Mouse (Mus musculus): ENCODE results near the gene Rpp21. TPM values are rescaled to one million over a fixed set of nuclear protein-coding genes. Genes with fewer than 3 reads are reported as not detected.

Gene Rpp21
- total and polyA plus RNA-seq, 3 experiments: 63.9 to 86.9 (median 67.4) TPM

- no peaks in the 10 kb centered on the region for H3K4me1 ChIP-seq (ENCODE audit: insufficient read depth, low read depth, low read length)
- no peak for TF ChIP-seq CTCF (IDR thresholded peaks at IDR 0.05; ENCODE audit: low read depth, low read length)
- no peak for TF ChIP-seq GATA2 (IDR thresholded peaks at IDR 0.05; ENCODE audit: borderline replicate concordance, low read depth, low read length)
- TF ChIP-seq GATA1 (IDR thresholded peaks at IDR 0.05; ENCODE audit: borderline replicate concordance, low read length): no peak
- no peak for TF ChIP-seq TAL1 (conservative IDR thresholded peaks at IDR 0.05; ENCODE audit: low read depth, low read length)
- no peak for TF ChIP-seq POLR2AphosphoS5 (IDR thresholded peaks at IDR 0.05; ENCODE audit: insufficient replicate concordance, low read depth, low read length)
- DNase-seq (ENCODE audit: low spot score) (no peak), ATAC-seq (ENCODE audit: extremely low read depth, insufficient number of reproducible peaks, low FRiP score, poor library complexity, severe bottlenecking) (no peak)
- H3K4me3 ChIP-seq (ENCODE audit: low read depth, low read length): no peak overlapping the region
- no peaks in the 10 kb centered on the region for H3K36me3 ChIP-seq (replicated peaks)
- no peaks in the 10 kb centered on the region for H3K9me3 ChIP-seq (replicated peaks)
- H3K27me3 ChIP-seq (ENCODE audit: insufficient read depth, low read length): no peaks in the 10 kb centered on the region
Measured at GRCm38 (mm10) chr17:36205862-36206261, 52.0 kb downstream of the Rpp21 start.

Other genes starting within 250 kb of the Rpp21 start
- 16.6 TPM in 1 of 2 replicates, not detected in the other for gene H2-T24, start 237.5 kb downstream of the Rpp21 start, total RNA-seq (2014; fragmentation: Nextera tagmentation)
- 5.8 and 6.9 TPM in 2 replicates for gene H2-T24, start 237.5 kb downstream of the Rpp21 start, total RNA-seq (2017)
- gene H2-T24, start 237.5 kb downstream of the Rpp21 start, polyA plus RNA-seq (2012): 0.47 and 0.50 TPM in 2 replicates
- gene H2-T23, start 225.2 kb downstream of the Rpp21 start, total RNA-seq (2014; fragmentation: Nextera tagmentation): 2.3 and 11.3 TPM in 2 replicates
- 21.6 and 29.4 TPM in 2 replicates for gene H2-T23, start 225.2 kb downstream of the Rpp21 start, total RNA-seq (2017)
- 9.5 and 9.8 TPM in 2 replicates for gene H2-T23, start 225.2 kb downstream of the Rpp21 start, polyA plus RNA-seq (2012)
- gene H2-T22, start 215.3 kb downstream of the Rpp21 start, total RNA-seq (2014; fragmentation: Nextera tagmentation): 6.5 and 12.0 TPM in 2 replicates
- gene H2-T22, start 215.3 kb downstream of the Rpp21 start, total RNA-seq (2017): 20.0 and 22.8 TPM in 2 replicates
- 3.1 and 5.7 TPM in 2 replicates for gene H2-T22, start 215.3 kb downstream of the Rpp21 start, polyA plus RNA-seq (2012)
- not detected in 2 replicates for gene Gm6034, start 215.1 kb downstream of the Rpp21 start, total RNA-seq (2014; fragmentation: Nextera tagmentation)
- gene Gm6034, start 215.1 kb downstream of the Rpp21 start, total RNA-seq (2017): not detected in 2 replicates
- not detected in 2 replicates for gene Gm6034, start 215.1 kb downstream of the Rpp21 start, polyA plus RNA-seq (2012)
- gene Gm11127, start 199.7 kb downstream of the Rpp21 start, total RNA-seq (2014; fragmentation: Nextera tagmentation): not detected in 2 replicates
- not detected in 2 replicates for gene Gm11127, start 199.7 kb downstream of the Rpp21 start, total RNA-seq (2017)
- gene Gm11127, start 199.7 kb downstream of the Rpp21 start, polyA plus RNA-seq (2012): not detected in 2 replicates
- gene Gm19684, start 136.4 kb downstream of the Rpp21 start, total RNA-seq (2014; fragmentation: Nextera tagmentation): not detected in 2 replicates
- gene Gm19684, start 136.4 kb downstream of the Rpp21 start, total RNA-seq (2017): 0.11 TPM in 1 of 2 replicates, not detected in the other
- gene Gm19684, start 136.4 kb downstream of the Rpp21 start, polyA plus RNA-seq (2012): 0.03 TPM in 1 of 2 replicates, not detected in the other
- gene Gm7030, start 128.6 kb downstream of the Rpp21 start, total RNA-seq (2014; fragmentation: Nextera tagmentation): not detected in 2 replicates
- 0.16 TPM in 1 of 2 replicates, not detected in the other for gene Gm7030, start 128.6 kb downstream of the Rpp21 start, total RNA-seq (2017)
- gene Gm7030, start 128.6 kb downstream of the Rpp21 start, polyA plus RNA-seq (2012): not detected in 2 replicates
- not detected in 2 replicates for gene Gm8909, start 89.5 kb downstream of the Rpp21 start, total RNA-seq (2014; fragmentation: Nextera tagmentation)
- gene Gm8909, start 89.5 kb downstream of the Rpp21 start, total RNA-seq (2017): not detected in 2 replicates
- not detected in 2 replicates for gene Gm8909, start 89.5 kb downstream of the Rpp21 start, polyA plus RNA-seq (2012)
- not detected in 2 replicates for gene H2-T3, start 67.8 kb downstream of the Rpp21 start, total RNA-seq (2014; fragmentation: Nextera tagmentation)
- gene H2-T3, start 67.8 kb downstream of the Rpp21 start, total RNA-seq (2017): 0.22 TPM in 1 of 2 replicates, not detected in the other
- not detected in 2 replicates for gene H2-T3, start 67.8 kb downstream of the Rpp21 start, polyA plus RNA-seq (2012)
- 17.5 and 17.7 TPM in 2 replicates for gene Trim39, start 14.2 kb upstream of the Rpp21 start, total RNA-seq (2014; fragmentation: Nextera tagmentation)
- 14.9 and 17.8 TPM in 2 replicates for gene Trim39, start 14.2 kb upstream of the Rpp21 start, total RNA-seq (2017)
- 5.5 and 6.8 TPM in 2 replicates for gene Trim39, start 14.2 kb upstream of the Rpp21 start, polyA plus RNA-seq (2012)
- gene H2-M10.2, start 28.4 kb upstream of the Rpp21 start, total RNA-seq (2014; fragmentation: Nextera tagmentation): not detected in 2 replicates
- gene H2-M10.2, start 28.4 kb upstream of the Rpp21 start, total RNA-seq (2017): not detected in 2 replicates
- gene H2-M10.2, start 28.4 kb upstream of the Rpp21 start, polyA plus RNA-seq (2012): not detected in 2 replicates
- not detected in 2 replicates for gene H2-M10.1, start 68.1 kb upstream of the Rpp21 start, total RNA-seq (2014; fragmentation: Nextera tagmentation)
- gene H2-M10.1, start 68.1 kb upstream of the Rpp21 start, total RNA-seq (2017): not detected in 2 replicates
- not detected in 2 replicates for gene H2-M10.1, start 68.1 kb upstream of the Rpp21 start, polyA plus RNA-seq (2012)
- gene H2-M10.3, start 110.3 kb upstream of the Rpp21 start, total RNA-seq (2014; fragmentation: Nextera tagmentation): not detected in 2 replicates
- gene H2-M10.3, start 110.3 kb upstream of the Rpp21 start, total RNA-seq (2017): 0.16 TPM in 1 of 2 replicates, not detected in the other
- not detected in 2 replicates for gene H2-M10.3, start 110.3 kb upstream of the Rpp21 start, polyA plus RNA-seq (2012)
- gene H2-M10.4, start 204.3 kb upstream of the Rpp21 start, total RNA-seq (2014; fragmentation: Nextera tagmentation): not detected in 2 replicates
- not detected in 2 replicates for gene H2-M10.4, start 204.3 kb upstream of the Rpp21 start, total RNA-seq (2017)
- gene H2-M10.4, start 204.3 kb upstream of the Rpp21 start, polyA plus RNA-seq (2012): not detected in 2 replicates

All from G1E (cell line).